Mouse (Mus musculus) bone marrow macrophage, adult 2 months (primary cell): Measurements from ENCODE around the gene Skp1a. TPM values are rescaled to one million over a fixed set of nuclear protein-coding genes. Genes with fewer than 3 reads are reported as not detected.
A peak's percentile ranks its signal among the peaks of the same experiment; 100 is the strongest.
"Not testable (repeated sequence)": the region's sequence is repeated elsewhere in the genome, so short reads cannot be mapped to it uniquely, and the experiment has no call there.

Experiments used
- H3K27ac ChIP-seq: 2 replicates; pipeline ENCODE4 v1.5.1; 2012; ENCODE audit warnings: low read depth, low read length; ENCODE audit not compliant: insufficient read depth
- H3K4me1 ChIP-seq: 2 replicates; pipeline ENCODE4 v1.6.1; 2012; ENCODE audit warnings: low read length; ENCODE audit not compliant: control insufficient read depth, insufficient read depth
- H3K4me3 ChIP-seq: 2 replicates; pipeline ENCODE4 v1.5.1; 2012; ENCODE audit warnings: mild to moderate bottlenecking, low read length, moderate library complexity; ENCODE audit not compliant: insufficient read depth
- CTCF ChIP-seq: IDR thresholded peaks from 2 replicates; pipeline ENCODE4 v1.5.1; 2012; ENCODE audit warnings: low read depth, mild to moderate bottlenecking, low read length, moderate library complexity
- POLR2A ChIP-seq: IDR thresholded peaks from 2 replicates; pipeline ENCODE4 v1.6.1; 2012; ENCODE audit warnings: mild to moderate bottlenecking, low read depth, low read length, borderline replicate concordance
- polyA plus RNA-seq: library from polyadenylated mRNA; stranded (reverse); fragments of >200 nt; gene quantifications from 2 replicates; pipeline ENCODE4 v1.2.4, GENCODE M21; 2012; ENCODE audit not compliant: missing spikeins, insufficient read depth, insufficient read length

The Skp1a gene
- 155 and 164 TPM in 2 replicates for polyA plus RNA-seq

GRCm38 (mm10) chr11:52231606-52232541 lies at the start of gene Skp1a:
Gene Skp1a, plus strand, starts transcription at chr11:52231995.
- Histone ChIP-seq H3K4me3 (peak within 1 kb of the TSS; percentile 98), H3K27ac (peak within 1 kb of the TSS; percentile 99), H3K4me1 (peaks cover 16% of the 10 kb centered on the region)
- TF ChIP-seq POLR2A (peak; percentile 92), CTCF (no peak)

- not testable (repeated sequence) for H3K4me1 ChIP-seq, H3K27ac ChIP-seq, H3K4me3 ChIP-seq
These were observed 35.2 kb upstream of the Skp1a start for GRCm38 (mm10) chr11:52196496-52197023.

GRCm38 (mm10) chr11:52213887-52214286 lies 17.9 kb upstream of the Skp1a start, which contains the start of gene Olfr1371:
Gene Olfr1371, minus strand, starts transcription at chr11:52213987.
- TF ChIP-seq POLR2A (no peak), CTCF (no peak)
- no peak within 1 kb of the TSS for H3K4me3 ChIP-seq

GRCm38 (mm10) chr11:52220282-52220681 lies 11.5 kb upstream of the Skp1a start:
- H3K4me3 ChIP-seq, result no peak overlapping the region
- peak; percentile 64 for TF ChIP-seq CTCF
- no peak for TF ChIP-seq POLR2A
- H3K27ac ChIP-seq, result no peak overlapping the region
- H3K4me1 ChIP-seq, result no peaks in the 10 kb centered on the region

More at GRCm38 (mm10) chr11:52213887-52214286, 17.9 kb upstream of the Skp1a start, which contains the start of gene Olfr1371:
- Histone ChIP-seq H3K27ac (no peak within 1 kb of the TSS), H3K4me1 (no peaks in the 10 kb centered on the region)

- not testable (repeated sequence) for H3K4me1 ChIP-seq, H3K27ac ChIP-seq, H3K4me3 ChIP-seq
These were observed 9.9 kb upstream of the Skp1a start for GRCm38 (mm10) chr11:52221921-52222320.

GRCm38 (mm10) chr11:52222891-52223290 lies 8.9 kb upstream of the Skp1a start:
- Histone ChIP-seq H3K27ac (no peak overlapping the region), H3K4me1 (no peaks in the 10 kb centered on the region), H3K4me3 (no peak overlapping the region)
- no peak for TF ChIP-seq POLR2A
- TF ChIP-seq CTCF, result no peak

- Histone ChIP-seq H3K27ac (no peak overlapping the region), H3K4me1 (no peaks in the 10 kb centered on the region), H3K4me3 (no peak overlapping the region)
- TF ChIP-seq CTCF (no peak), POLR2A (no peak)
These were observed 7.7 kb upstream of the Skp1a start for GRCm38 (mm10) chr11:52223968-52224682.

- Histone ChIP-seq H3K4me1 (0 out of 2 replicates have a peak, but pooled peaks cover 4% of the 10 kb centered on the region), H3K27ac (no peak overlapping the region), H3K4me3 (no peak overlapping the region)
- no peak for TF ChIP-seq POLR2A
- TF ChIP-seq CTCF, result no peak
These were observed 5.7 kb upstream of the Skp1a start for GRCm38 (mm10) chr11:52225986-52226599.

GRCm38 (mm10) chr11:52227053-52227452 lies 4.7 kb upstream of the Skp1a start:
- Histone ChIP-seq H3K27ac (no peak overlapping the region), H3K4me1 (0 out of 2 replicates have a peak, but pooled peaks cover 5% of the 10 kb centered on the region), H3K4me3 (no peak overlapping the region)
- no peak for TF ChIP-seq CTCF
- no peak for TF ChIP-seq POLR2A
